Mouse (Mus musculus): ENCODE measurements at regions not wholly inside any gene's neighbourhood (a gene's known extent, or its start where the extent isn't known, plus 50 kb on each side); places are given as distances from the start of the nearest gene placed in this dataset.

GRCm38 (mm10) chr11:111282283-111282682 lies 216.3 kb downstream of the Kcnj2 start:
- 56% methylated on average over 2 of the region's 2 CpGs for WGBS
- Histone ChIP-seq H3K4me3 (replicated peaks) (no peak overlapping the region), H3K36me3 (no peaks in the 10 kb centered on the region), H3K4me2 (no peak overlapping the region), H3K9ac (no peak overlapping the region), H3K27me3 (no peaks in the 10 kb centered on the region), H3K4me1 (no peaks in the 10 kb centered on the region), H3K27ac (no peak overlapping the region), H3K9me3 (replicated peaks) (no peaks in the 10 kb centered on the region)
- no peak for ATAC-seq (replicated peaks; ENCODE audit: low FRiP score)

GRCm38 (mm10) chr11:111290537-111290936 lies 224.6 kb downstream of the Kcnj2 start:
- H3K4me1 ChIP-seq: no peaks in the 10 kb centered on the region
- ATAC-seq (replicated peaks; ENCODE audit: low FRiP score): no peak
- H3K36me3 ChIP-seq: no peaks in the 10 kb centered on the region
- H3K4me3 ChIP-seq (replicated peaks): no peak overlapping the region
- no peak overlapping the region for H3K27ac ChIP-seq
- no peak overlapping the region for H3K4me2 ChIP-seq
- H3K9me3 ChIP-seq (replicated peaks): no peaks in the 10 kb centered on the region
- H3K9ac ChIP-seq: no peak overlapping the region
- no peaks in the 10 kb centered on the region for H3K27me3 ChIP-seq

- ATAC-seq (replicated peaks; ENCODE audit: low FRiP score): no peak
- Histone ChIP-seq H3K27me3 (no peaks in the 10 kb centered on the region), H3K9ac (no peak overlapping the region), H3K4me1 (peaks cover 7% of the 10 kb centered on the region), H3K9me3 (replicated peaks) (no peaks in the 10 kb centered on the region), H3K36me3 (no peaks in the 10 kb centered on the region), H3K4me3 (replicated peaks) (no peak overlapping the region), H3K4me2 (peak overlapping the region; percentile 21), H3K27ac (no peak overlapping the region)
- 29% methylated on average over 9 of the region's 9 CpGs for WGBS
Observed at GRCm38 (mm10) chr11:111296309-111296721, 230.4 kb downstream of the Kcnj2 start.

DNA sequence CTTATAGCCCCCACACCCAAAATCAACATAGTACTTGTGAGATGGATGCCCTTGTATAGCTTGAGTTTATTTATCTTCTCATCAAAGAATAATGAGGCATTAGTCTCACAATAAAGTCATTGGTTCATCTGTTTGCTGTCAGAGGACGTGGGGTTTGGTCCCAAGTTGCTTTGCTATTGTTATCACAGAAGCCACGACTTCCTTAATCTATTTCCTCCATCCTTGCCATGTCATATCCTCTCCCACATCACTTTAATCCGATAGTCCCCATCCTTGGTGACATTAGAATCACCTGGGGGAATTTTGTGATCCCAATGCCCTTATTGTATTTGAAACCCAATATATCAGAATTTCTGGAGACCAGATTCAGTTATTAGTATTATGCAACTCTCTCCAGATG lies 246.8 kb downstream of the Kcnj2 start:
- H3K27me3 ChIP-seq: no peaks in the 10 kb centered on the region
- H3K4me2 ChIP-seq: no peak overlapping the region
- no peaks in the 10 kb centered on the region for H3K4me1 ChIP-seq
- no peak for ATAC-seq (replicated peaks; ENCODE audit: low FRiP score)
- no peaks in the 10 kb centered on the region for H3K36me3 ChIP-seq
- WGBS: 48% methylated on average over 3 of the region's 3 CpGs
- no peak overlapping the region for H3K4me3 ChIP-seq (replicated peaks)
- no peak overlapping the region for H3K27ac ChIP-seq
- H3K9ac ChIP-seq: no peak overlapping the region
- no peaks in the 10 kb centered on the region for H3K9me3 ChIP-seq (replicated peaks)

DNA sequence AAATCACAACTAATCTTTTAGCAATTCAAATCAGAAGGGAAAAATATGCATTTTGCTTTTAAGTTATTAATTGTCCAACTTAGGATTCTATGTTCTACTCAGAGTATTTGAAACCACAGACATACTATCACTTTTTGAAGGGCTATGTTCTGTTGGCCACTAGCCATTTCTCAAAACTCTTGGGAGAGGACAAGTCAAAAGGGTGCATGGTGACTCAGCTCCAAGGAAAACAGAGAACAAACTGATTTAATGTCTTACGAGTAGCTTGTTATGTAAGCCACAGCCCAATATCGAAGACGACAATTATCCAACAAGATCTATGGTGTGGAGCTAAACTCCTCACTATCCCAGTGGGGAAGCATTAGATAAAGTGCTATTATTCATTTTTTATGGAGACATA lies 247.6 kb downstream of the Kcnj2 start:
- H3K4me2 ChIP-seq: no peak overlapping the region
- H3K9ac ChIP-seq: no peak overlapping the region
- WGBS: 47% methylated on average over 3 of the region's 3 CpGs
- no peaks in the 10 kb centered on the region for H3K4me1 ChIP-seq
- H3K27ac ChIP-seq: no peak overlapping the region
- H3K4me3 ChIP-seq (replicated peaks): no peak overlapping the region
- no peaks in the 10 kb centered on the region for H3K36me3 ChIP-seq
- no peak; the same call in 1 of the 2 replicates for ATAC-seq (replicated peaks; ENCODE audit: low FRiP score)
- H3K27me3 ChIP-seq: no peaks in the 10 kb centered on the region
- no peaks in the 10 kb centered on the region for H3K9me3 ChIP-seq (replicated peaks)

DNA sequence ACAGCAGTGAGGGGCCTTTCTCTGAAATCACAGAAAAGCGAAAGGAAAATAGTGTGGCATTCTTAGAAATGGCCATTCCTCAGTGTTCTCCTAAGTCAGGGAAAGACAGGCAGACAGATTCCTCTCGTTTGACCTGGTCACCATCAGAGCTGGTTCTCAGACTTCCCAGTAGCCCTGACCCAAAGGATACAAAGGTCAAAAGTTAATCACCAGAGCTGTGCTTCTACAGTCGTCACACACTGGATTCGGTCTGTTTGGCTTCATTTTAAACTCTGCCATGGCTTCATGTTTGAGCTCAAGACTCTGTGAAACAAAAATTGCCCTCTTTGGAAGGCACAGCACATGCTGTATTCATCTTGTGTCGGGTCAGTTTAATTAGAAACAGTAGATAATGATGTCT lies 255.6 kb downstream of the Kcnj2 start:
- WGBS: 36% methylated on average over 5 of the region's 5 CpGs

GRCm38 (mm10) chr11:111324453-111325010 lies 258.6 kb downstream of the Kcnj2 start:
- Histone ChIP-seq H3K4me3 (replicated peaks) (no peak overlapping the region), H3K9me3 (replicated peaks) (no peaks in the 10 kb centered on the region), H3K4me1 (peaks cover 5% of the 10 kb centered on the region; the same call in 1 of the 2 replicates), H3K27me3 (no peaks in the 10 kb centered on the region), H3K9ac (no peak overlapping the region), H3K36me3 (no peaks in the 10 kb centered on the region), H3K27ac (no peak overlapping the region), H3K4me2 (no peak overlapping the region)
- WGBS: 61% methylated on average over 5 of the region's 5 CpGs
- ATAC-seq (replicated peaks; ENCODE audit: low FRiP score): no peak

More for the DNA sequence above, 255.6 kb downstream of the Kcnj2 start:
- Histone ChIP-seq H3K27ac (no peak overlapping the region), H3K4me2 (no peak overlapping the region), H3K27me3 (no peaks in the 10 kb centered on the region), H3K4me1 (peaks cover 5% of the 10 kb centered on the region; the same call in 1 of the 2 replicates), H3K4me3 (replicated peaks) (no peak overlapping the region), H3K36me3 (no peaks in the 10 kb centered on the region), H3K9ac (no peak overlapping the region), H3K9me3 (replicated peaks) (no peaks in the 10 kb centered on the region)
- no peak for ATAC-seq (replicated peaks; ENCODE audit: low FRiP score)

DNA sequence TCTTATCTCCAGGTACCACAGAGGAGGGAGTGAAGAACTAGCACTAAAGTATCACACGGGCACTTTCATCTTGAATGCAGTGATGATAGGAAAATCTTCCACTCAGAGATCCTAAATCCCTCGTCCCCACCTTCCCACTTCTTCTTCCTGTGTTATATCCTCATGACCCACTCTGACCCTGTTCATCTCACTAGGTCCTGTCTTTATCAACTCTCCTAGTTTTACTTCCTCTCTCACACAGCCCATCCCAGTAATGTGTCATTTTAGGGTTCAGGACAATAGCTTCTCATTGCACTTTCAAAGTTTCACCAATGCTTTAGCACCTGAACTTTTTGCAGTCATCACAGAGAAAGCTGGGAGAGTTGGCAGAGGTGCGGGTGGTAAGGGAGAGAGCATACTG lies 261.0 kb downstream of the Kcnj2 start:
- H3K4me3 ChIP-seq (replicated peaks): no peak overlapping the region
- H3K9ac ChIP-seq: no peak overlapping the region
- no peak for ATAC-seq (replicated peaks; ENCODE audit: low FRiP score)
- H3K27ac ChIP-seq: no peak overlapping the region
- 77% methylated on average over 3 of the region's 3 CpGs for WGBS
- H3K27me3 ChIP-seq: no peaks in the 10 kb centered on the region
- no peaks in the 10 kb centered on the region for H3K9me3 ChIP-seq (replicated peaks)
- no peak overlapping the region for H3K4me2 ChIP-seq
- H3K36me3 ChIP-seq: no peaks in the 10 kb centered on the region
- H3K4me1 ChIP-seq: peaks cover 5% of the 10 kb centered on the region; the same call in 1 of the 2 replicates

DNA sequence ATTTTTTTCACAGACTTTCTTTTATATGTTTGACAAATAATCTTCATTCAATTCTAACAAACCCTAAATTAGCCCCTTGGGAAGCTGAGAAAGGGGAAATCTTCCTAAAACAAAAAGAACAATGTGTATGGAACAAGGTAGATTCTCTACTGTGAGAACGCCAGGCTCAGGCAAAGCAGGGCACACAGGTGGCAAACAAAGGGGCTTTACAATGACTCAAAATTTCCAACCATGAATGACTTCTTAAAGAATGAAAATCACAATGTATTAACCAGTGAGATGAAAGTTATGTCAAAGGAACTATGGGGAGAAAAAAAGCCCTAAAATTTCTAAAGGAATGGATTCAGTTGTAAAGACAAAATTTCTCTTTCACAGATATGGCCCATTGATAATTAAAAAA lies 262.3 kb downstream of the Kcnj2 start:
- Histone ChIP-seq H3K36me3 (no peaks in the 10 kb centered on the region), H3K27me3 (no peaks in the 10 kb centered on the region), H3K4me2 (no peak overlapping the region), H3K27ac (no peak overlapping the region), H3K9ac (no peak overlapping the region), H3K4me3 (replicated peaks) (no peak overlapping the region), H3K9me3 (replicated peaks) (no peaks in the 10 kb centered on the region), H3K4me1 (peaks cover under 1% of the 10 kb centered on the region; the same call in 1 of the 2 replicates)
- 68% methylated on average over 1 of the region's 1 CpGs for WGBS
- no peak for ATAC-seq (replicated peaks; ENCODE audit: low FRiP score)

GRCm38 (mm10) chr11:111331592-111331991 lies 265.6 kb downstream of the Kcnj2 start:
- Histone ChIP-seq H3K27ac (no peak overlapping the region), H3K9ac (no peak overlapping the region), H3K9me3 (replicated peaks) (no peaks in the 10 kb centered on the region), H3K4me1 (no peaks in the 10 kb centered on the region), H3K4me2 (no peak overlapping the region), H3K4me3 (replicated peaks) (no peak overlapping the region), H3K27me3 (no peaks in the 10 kb centered on the region), H3K36me3 (no peaks in the 10 kb centered on the region)
- ATAC-seq (replicated peaks; ENCODE audit: low FRiP score): no peak

- WGBS: 73% methylated on average over 3 of the region's 3 CpGs
- no peak overlapping the region for H3K4me3 ChIP-seq (replicated peaks)
- H3K4me2 ChIP-seq: no peak overlapping the region
- H3K27me3 ChIP-seq: no peaks in the 10 kb centered on the region
- H3K9ac ChIP-seq: no peak overlapping the region
- H3K27ac ChIP-seq: no peak overlapping the region
- H3K4me1 ChIP-seq: no peaks in the 10 kb centered on the region
- ATAC-seq (replicated peaks; ENCODE audit: low FRiP score): no peak
- no peaks in the 10 kb centered on the region for H3K9me3 ChIP-seq (replicated peaks)
- H3K36me3 ChIP-seq: no peaks in the 10 kb centered on the region
Observed at GRCm38 (mm10) chr11:111333021-111333420, 267.1 kb downstream of the Kcnj2 start.

DNA sequence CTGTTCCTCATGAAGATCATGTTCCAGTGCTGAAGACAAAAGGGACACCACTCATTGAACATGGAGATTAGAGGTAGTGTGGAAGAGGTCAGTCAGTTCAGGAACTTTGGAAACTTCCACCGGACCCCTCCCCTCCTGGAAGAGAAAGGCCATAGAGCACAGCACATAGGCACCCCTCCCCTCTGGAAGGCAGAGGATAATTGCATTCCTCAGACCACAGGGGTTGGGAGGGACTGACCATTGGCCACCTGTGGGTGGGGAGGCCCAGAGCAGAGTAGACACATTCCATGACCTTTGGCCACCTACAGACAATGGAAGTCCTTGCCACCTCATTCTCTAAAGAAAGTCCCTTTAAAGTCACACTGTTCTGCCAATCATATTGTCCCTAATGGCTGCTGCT lies 281.6 kb downstream of the Kcnj2 start:
- Histone ChIP-seq H3K4me1 (no peaks in the 10 kb centered on the region), H3K4me2 (no peak overlapping the region), H3K36me3 (no peaks in the 10 kb centered on the region), H3K9ac (no peak overlapping the region), H3K27ac (no peak overlapping the region), H3K9me3 (replicated peaks) (no peaks in the 10 kb centered on the region), H3K4me3 (replicated peaks) (no peak overlapping the region), H3K27me3 (no peaks in the 10 kb centered on the region)
- peak; percentile 69; the same call in 1 of the 2 replicates for ATAC-seq (replicated peaks; ENCODE audit: low FRiP score)
- 29% methylated on average over 1 of the region's 1 CpGs for WGBS

DNA sequence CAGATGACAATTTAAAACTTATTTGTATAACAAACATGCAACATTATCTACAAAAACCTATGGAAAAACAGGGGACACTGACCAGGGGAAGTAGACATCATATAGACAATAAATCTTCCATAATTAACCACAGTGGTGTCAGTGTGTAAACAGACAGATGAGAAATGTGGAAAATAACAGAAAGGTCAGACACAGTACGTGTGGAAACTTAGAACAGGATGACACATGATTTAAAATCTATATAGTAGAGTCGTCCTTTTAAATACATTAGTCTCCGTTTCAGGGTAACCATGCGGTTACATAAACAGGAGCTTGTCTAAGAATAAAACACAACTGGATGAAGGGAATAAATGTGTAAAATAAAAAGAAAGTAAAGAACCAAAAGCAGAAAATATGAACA lies 284.1 kb downstream of the Kcnj2 start:
- Histone ChIP-seq H3K9ac (no peak overlapping the region), H3K36me3 (no peaks in the 10 kb centered on the region), H3K4me2 (no peak overlapping the region), H3K4me1 (no peaks in the 10 kb centered on the region), H3K4me3 (replicated peaks) (no peak overlapping the region), H3K9me3 (replicated peaks) (no peaks in the 10 kb centered on the region), H3K27ac (no peak overlapping the region), H3K27me3 (no peaks in the 10 kb centered on the region)
- 25% methylated on average over 4 of the region's 4 CpGs for WGBS
- ATAC-seq (replicated peaks; ENCODE audit: low FRiP score): peak; percentile 71
